Mouse (Mus musculus): Measurements from ENCODE around the gene Gm44790.

- TF ChIP-seq EP300 (IDR thresholded peaks at IDR 0.05; ENCODE audit: insufficient read depth, low read depth, low read length), result no peak
- no peak for TF ChIP-seq CTCF (IDR thresholded peaks at IDR 0.05; ENCODE audit: low read depth, low read length)
- no peak for TF ChIP-seq POLR2A (IDR thresholded peaks at IDR 0.05; ENCODE audit: insufficient read depth, low read length)
Observed at GRCm38 (mm10) chr6:86394078-86394720, 32.3 kb upstream of the Gm44790 start.

Measured in ES-Bruce4 (cell line).